Mouse (Mus musculus) G1E (cell line): ENCODE results near the gene Tex11. TPM values are rescaled to one million over a fixed set of nuclear protein-coding genes. Genes with fewer than 3 reads are reported as not detected.

ENCODE experiments used
- ATAC-seq: 2 replicates; pipeline ENCODE4 v1.8.0; 2016; ENCODE audit warnings: mild to moderate bottlenecking; ENCODE audit not compliant: insufficient number of reproducible peaks, poor library complexity, low FRiP score, severe bottlenecking; ENCODE audit errors: extremely low read depth
- DNase-seq: peaks from one replicate; pipeline ENCODE4 v3.0.0; 2012; ENCODE audit warnings: low spot score
- H3K27me3 ChIP-seq: 2 replicates; pipeline ENCODE4 v1.6.1; 2012; ENCODE audit warnings: mild to moderate bottlenecking, low read length, inconsistent platforms; ENCODE audit not compliant: insufficient read depth
- H3K36me3 ChIP-seq: replicated peaks from 2 replicates; pipeline ENCODE3; 2012; ENCODE audit warnings: mild to moderate bottlenecking, inconsistent platforms
- H3K4me1 ChIP-seq: 2 replicates; pipeline ENCODE4 v1.6.1; 2012; ENCODE audit warnings: low read depth, low read length, inconsistent platforms, mixed read lengths; ENCODE audit not compliant: insufficient read depth
- H3K4me3 ChIP-seq: 2 replicates; pipeline ENCODE4 v1.5.1; 2012; ENCODE audit warnings: low read depth, mild to moderate bottlenecking, inconsistent platforms, low read length, moderate library complexity, mixed read lengths
- H3K9me3 ChIP-seq: replicated peaks from 2 replicates; pipeline ENCODE4 v1.6.1; 2012; ENCODE audit warnings: inconsistent platforms
- CTCF ChIP-seq: IDR thresholded peaks from 2 replicates; pipeline ENCODE4 v1.5.1; 2012; ENCODE audit warnings: low read depth, low read length, inconsistent platforms, mixed read lengths
- GATA1 ChIP-seq: IDR thresholded peaks from 2 replicates; pipeline ENCODE4 v1.6.1; 2012; ENCODE audit warnings: borderline replicate concordance, low read length, inconsistent platforms, mixed read lengths
- GATA2 ChIP-seq: IDR thresholded peaks from 2 replicates; pipeline ENCODE4 v1.6.1; 2012; ENCODE audit warnings: low read depth, low read length, inconsistent platforms, borderline replicate concordance
- POLR2AphosphoS5 ChIP-seq: IDR thresholded peaks from 2 replicates; pipeline ENCODE4 v1.6.1; 2012; ENCODE audit warnings: low read depth, low read length, inconsistent platforms; ENCODE audit not compliant: insufficient replicate concordance
- TAL1 ChIP-seq: conservative IDR thresholded peaks from 2 replicates; pipeline ENCODE4 v1.6.1; 2012; ENCODE audit warnings: low read depth, low read length, inconsistent platforms, mixed read lengths
- polyA plus RNA-seq: library from polyadenylated mRNA; stranded (reverse); fragments of >175 nt; gene quantifications from 2 replicates; pipeline ENCODE4 v1.2.3, GENCODE M21; 2012
- total RNA-seq, 2 experiments: library from RNA; stranded (forward) in 1 of 2; stranded (reverse) in 1 of 2; fragments of 200-1000 nt in 1 of 2; fragments of >200 nt in 1 of 2; fragmentation: Nextera tagmentation in 1 of 2; gene quantifications; 2 replicates each; pipeline ENCODE4 v1.2.3; 2014 to 2017

Tex11 gene
- total and polyA plus RNA-seq, 3 experiments: not detected

DNA sequence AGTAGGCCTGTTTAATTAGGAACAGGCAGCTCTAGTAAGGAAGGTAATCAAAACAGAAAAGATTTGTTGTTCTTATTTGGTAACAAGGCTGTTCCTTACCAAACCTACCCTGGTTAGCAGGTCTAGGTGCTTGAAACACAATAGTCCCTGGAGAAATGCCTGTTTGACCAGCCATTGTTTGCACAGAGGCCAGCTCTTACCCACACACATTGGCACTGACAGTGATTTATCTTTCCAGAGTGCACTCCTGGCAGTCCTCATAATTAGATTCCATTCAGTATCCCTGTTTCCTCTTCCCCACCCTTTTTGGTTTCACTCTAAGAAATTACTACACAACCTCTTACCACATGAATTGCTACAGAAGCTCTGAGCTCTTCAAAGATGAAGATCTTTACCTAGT, 220.3 kb downstream of the Tex11 start:
- Histone ChIP-seq H3K27me3 (no peaks in the 10 kb centered on the region), H3K4me1 (no peaks in the 10 kb centered on the region), H3K9me3 (no peaks in the 10 kb centered on the region), H3K36me3 (no peaks in the 10 kb centered on the region), H3K4me3 (no peak overlapping the region)
- DNase-seq (no peak), ATAC-seq (no peak)
- TF ChIP-seq GATA2: no peak
- TF ChIP-seq TAL1: no peak
- TF ChIP-seq CTCF: no peak
- TF ChIP-seq POLR2AphosphoS5: no peak
- no peak for TF ChIP-seq GATA1

GRCm38 (mm10) chrX:100832806-100833205, 226.7 kb downstream of the Tex11 start:
- TF ChIP-seq GATA2 (no peak), TAL1 (no peak), POLR2AphosphoS5 (no peak), CTCF (no peak), GATA1 (no peak)
- no peaks in the 10 kb centered on the region for H3K9me3 ChIP-seq
- no peak overlapping the region for H3K4me3 ChIP-seq
- DNase-seq (no peak), ATAC-seq (no peak)
- H3K27me3 ChIP-seq: no peaks in the 10 kb centered on the region
- H3K36me3 ChIP-seq: no peaks in the 10 kb centered on the region
- no peaks in the 10 kb centered on the region for H3K4me1 ChIP-seq

DNA sequence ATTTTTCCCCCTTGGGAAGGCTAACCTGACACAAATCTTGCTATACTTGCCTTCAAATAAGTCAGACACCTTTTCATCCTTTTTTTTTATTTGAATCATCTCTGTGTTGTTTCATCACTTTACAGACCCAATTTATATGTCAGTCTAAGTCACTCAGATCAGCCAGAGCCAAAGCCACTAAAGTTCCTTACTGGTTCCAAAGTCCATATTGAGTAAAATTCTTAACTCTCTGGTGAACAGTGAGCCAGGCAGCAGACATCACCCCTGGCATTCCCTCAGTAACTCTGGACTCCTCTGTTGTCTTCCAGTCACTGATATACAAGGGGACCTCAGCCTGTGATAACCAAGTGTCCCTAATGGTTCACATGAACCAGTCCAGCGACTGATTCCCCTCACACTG, 233.9 kb downstream of the Tex11 start:
- Histone ChIP-seq H3K4me3 (no peak overlapping the region), H3K36me3 (no peaks in the 10 kb centered on the region), H3K9me3 (no peaks in the 10 kb centered on the region), H3K27me3 (no peaks in the 10 kb centered on the region), H3K4me1 (no peaks in the 10 kb centered on the region)
- TF ChIP-seq GATA2 (no peak), TAL1 (no peak), GATA1 (no peak), POLR2AphosphoS5 (no peak), CTCF (no peak)
- no peak for ATAC-seq
- no peak for DNase-seq

DNA sequence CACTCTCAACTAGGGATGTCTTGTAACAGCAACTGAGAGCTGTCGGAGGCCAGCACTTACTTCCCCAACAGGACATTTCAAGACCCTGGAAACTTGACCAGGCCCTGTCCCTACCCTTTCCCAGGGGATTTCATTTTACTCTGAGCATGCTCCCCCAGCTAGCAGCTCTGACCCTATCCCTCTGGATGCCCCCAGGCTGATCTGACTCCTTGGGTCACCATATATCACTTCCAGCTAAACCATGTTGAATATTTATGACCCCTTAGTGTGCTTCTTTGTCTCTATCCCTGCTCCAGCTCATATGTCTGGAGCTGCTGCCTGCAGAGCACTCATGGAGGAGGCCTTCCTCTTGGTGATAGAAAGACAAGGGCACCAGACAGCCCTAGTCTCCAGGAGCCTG, 238.3 kb downstream of the Tex11 start:
- DNase-seq: no peak
- Histone ChIP-seq H3K27me3 (no peaks in the 10 kb centered on the region), H3K9me3 (no peaks in the 10 kb centered on the region), H3K36me3 (no peaks in the 10 kb centered on the region), H3K4me3 (no peak overlapping the region), H3K4me1 (no peaks in the 10 kb centered on the region)
- TF ChIP-seq TAL1 (no peak), GATA1 (no peak), POLR2AphosphoS5 (no peak), CTCF (no peak), GATA2 (no peak)
- no peak for ATAC-seq

DNA sequence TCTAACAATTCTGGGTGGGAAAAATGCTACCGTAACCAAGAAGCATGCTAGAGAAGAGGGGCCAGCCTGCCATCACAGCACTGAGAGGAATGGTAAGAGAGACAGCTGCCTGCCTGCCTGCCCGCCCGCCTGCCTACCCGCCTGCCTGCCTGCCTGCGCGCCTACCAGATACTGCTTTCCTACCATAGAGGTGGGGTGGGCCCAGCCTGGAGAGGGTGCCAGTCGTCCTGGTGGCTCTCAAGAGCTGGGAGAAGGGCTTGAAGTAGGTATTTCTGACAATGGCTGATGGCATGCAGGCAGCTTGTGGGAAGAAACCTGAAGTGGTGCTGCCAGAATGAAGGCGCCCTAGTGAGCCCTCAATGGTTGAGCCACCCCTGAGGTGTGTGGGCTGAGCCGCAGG, 240.8 kb downstream of the Tex11 start:
- DNase-seq (no peak), ATAC-seq (no peak)
- Histone ChIP-seq H3K4me3 (no peak overlapping the region), H3K27me3 (no peaks in the 10 kb centered on the region), H3K4me1 (no peaks in the 10 kb centered on the region), H3K36me3 (no peaks in the 10 kb centered on the region), H3K9me3 (no peaks in the 10 kb centered on the region)
- TF ChIP-seq GATA1 (no peak), TAL1 (no peak), POLR2AphosphoS5 (no peak), CTCF (no peak), GATA2 (no peak)

- TF ChIP-seq GATA2: no peak
- no peak for TF ChIP-seq POLR2AphosphoS5
- no peak for TF ChIP-seq TAL1
- TF ChIP-seq GATA1: no peak
- TF ChIP-seq CTCF: no peak
Observed at GRCm38 (mm10) chrX:100815766-100816165, 243.7 kb downstream of the Tex11 start.

More at GRCm38 (mm10) chrX:100815766-100816165, 243.7 kb downstream of the Tex11 start:
- H3K36me3 ChIP-seq: no peaks in the 10 kb centered on the region
- DNase-seq: no peak
- H3K4me1 ChIP-seq: no peaks in the 10 kb centered on the region
- H3K27me3 ChIP-seq: no peaks in the 10 kb centered on the region
- H3K9me3 ChIP-seq: no peaks in the 10 kb centered on the region
- ATAC-seq: no peak
- H3K4me3 ChIP-seq: no peak overlapping the region
